Mouse (Mus musculus) activated CD4-positive, CD25-positive, alpha-beta regulatory T cell, adult 4 months (primary cell): ENCODE measurements around the gene Rhob. TPM values are rescaled to one million over a fixed set of nuclear protein-coding genes. Genes with fewer than 3 reads are reported as not detected.
A peak's percentile ranks its signal among the peaks of the same experiment; 100 is the strongest.

ENCODE experiments used
- ATAC-seq: one replicate; pipeline ENCODE4 v1.8.0; 2017
- polyA plus RNA-seq, 2 experiments: library from polyadenylated mRNA; unstranded; fragments of 100-300 nt; shearing (Covaris generic); gene quantifications; one replicate each; pipeline ENCODE4 v1.2.1; 2017

Gene Rhob
- polyA plus RNA-seq, 2 experiments from 2014 or later: 0.59 to 0.83 TPM

- no peak for ATAC-seq
These were observed 4.3 kb upstream of the Rhob start for GRCm38 (mm10) chr12:8504131-8504530.

- no peak for ATAC-seq
These were observed 2.7 kb upstream of the Rhob start for GRCm38 (mm10) chr12:8502546-8502945.

- no peak for ATAC-seq
These were observed 1.9 kb upstream of the Rhob start for GRCm38 (mm10) chr12:8501571-8502305.

- ATAC-seq: peak; percentile 2
These were observed 1.1 kb upstream of the Rhob start for GRCm38 (mm10) chr12:8500597-8501570.

GRCm38 (mm10) chr12:8499001-8499870 lies 573 bp downstream of the Rhob start:
- ATAC-seq: peak; percentile 37

- ATAC-seq: no peak
These were observed 1.2 kb downstream of the Rhob start for GRCm38 (mm10) chr12:8498591-8499000.

GRCm38 (mm10) chr12:8498148-8498571 lies 1.6 kb downstream of the Rhob start:
- no peak for ATAC-seq

GRCm38 (mm10) chr12:8497314-8497706 lies 2.5 kb downstream of the Rhob start:
- no peak for ATAC-seq

- ATAC-seq: no peak
These were observed 3.0 kb downstream of the Rhob start for GRCm38 (mm10) chr12:8496679-8497313.

- ATAC-seq: no peak
These were observed 3.7 kb downstream of the Rhob start for GRCm38 (mm10) chr12:8495881-8496678.

GRCm38 (mm10) chr12:8494675-8495074 lies 5.1 kb downstream of the Rhob start:
- ATAC-seq: no peak

GRCm38 (mm10) chr12:8493386-8493785 lies 6.4 kb downstream of the Rhob start:
- ATAC-seq: no peak

- ATAC-seq: no peak
These were observed 10.7 kb downstream of the Rhob start for GRCm38 (mm10) chr12:8489098-8489497.

GRCm38 (mm10) chr12:8488652-8488980 lies 11.2 kb downstream of the Rhob start:
- no peak for ATAC-seq

GRCm38 (mm10) chr12:8487959-8488651 lies 11.7 kb downstream of the Rhob start:
- no peak for ATAC-seq

- no peak for ATAC-seq
These were observed 12.5 kb downstream of the Rhob start for GRCm38 (mm10) chr12:8487281-8487680.

GRCm38 (mm10) chr12:8485247-8485646 lies 14.6 kb downstream of the Rhob start:
- ATAC-seq: no peak

GRCm38 (mm10) chr12:8482169-8482568 lies 17.6 kb downstream of the Rhob start:
- ATAC-seq: no peak

- no peak for ATAC-seq
These were observed 24.9 kb downstream of the Rhob start for GRCm38 (mm10) chr12:8474836-8475387.
